ENCODE assay signal across 20 mouse cellular contexts in the genomic region with DNA sequence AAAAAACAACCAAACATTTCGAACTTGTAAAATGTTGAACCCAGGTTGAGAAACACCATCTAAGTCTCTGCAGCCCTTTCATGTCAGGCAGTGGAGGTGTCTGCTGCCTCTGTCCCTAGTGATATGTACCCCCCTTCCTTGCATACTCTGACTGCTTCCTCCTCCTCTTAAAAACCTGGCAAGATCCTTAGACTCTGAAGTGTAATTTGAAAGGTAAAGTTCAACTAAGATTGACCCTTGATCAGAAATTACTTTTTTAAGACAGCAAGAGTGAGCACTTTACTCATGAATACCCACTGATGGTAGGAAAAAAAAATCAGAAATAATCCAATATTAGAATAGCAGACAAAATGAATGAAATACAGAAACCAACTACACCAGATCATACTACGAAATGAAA. TPM values are rescaled to one million over a fixed set of nuclear protein-coding genes. Genes with fewer than 3 reads are reported as not detected.
"Had no signal": no experiment of that assay in that cellular context is flagged by ENCODE, and none has a peak within 500 bp of the region (broad histone marks: within the 10 kb centered on the region; RNA-seq: fewer than 3 reads in every experiment).

No protein-coding gene starts in this region.

- H3K4me2 ChIP-seq: lung, embryonic 14.5 days; midbrain, embryonic 12.5 days; neural tube, embryonic 13.5 days; neural tube, embryonic 15.5 days had no signal

- H3K27me3 ChIP-seq: midbrain, embryonic 12.5 days; neural tube, embryonic 13.5 days; neural tube, embryonic 15.5 days had no signal

- H3K9me3 ChIP-seq: midbrain, embryonic 12.5 days; neural tube, embryonic 15.5 days had no signal

- H3K27ac ChIP-seq: midbrain, embryonic 10.5 days; midbrain, embryonic 12.5 days; neural tube, embryonic 13.5 days; neural tube, embryonic 15.5 days had no signal

- H3K4me3 ChIP-seq: midbrain, embryonic 10.5 days; midbrain, embryonic 12.5 days; myocyte; neural tube, embryonic 13.5 days; neural tube, embryonic 15.5 days had no signal

- H3K36me3 ChIP-seq: midbrain, embryonic 12.5 days; neural tube, embryonic 15.5 days had no signal

- ATAC-seq: midbrain, embryonic 16.5 days had no signal

- DNase-seq: lung, adult 18-20 months; lung, embryonic 14.5 days; lung, postnatal 10 days; lung, postnatal 4 days; midbrain, embryonic 14.5 days; retina, postnatal 1 day; right cerebral cortex, adult 18-20 months; right cerebral cortex, postnatal 25 days; right cerebral cortex, postnatal 4 days; spleen, adult 18-20 months; thymus, adult 18-20 months; thymus, postnatal 14 days; thymus, postnatal 36 days had no signal

- H3K4me1 ChIP-seq: midbrain, embryonic 10.5 days; midbrain, embryonic 12.5 days; neural tube, embryonic 13.5 days; neural tube, embryonic 15.5 days had no signal

- H3K9ac ChIP-seq: lung, embryonic 14.5 days; midbrain, embryonic 12.5 days; neural tube, embryonic 13.5 days; neural tube, embryonic 15.5 days had no signal

RNA-seq across cellular contexts. Expression of a gene that starts 46.4 kb away (rescaled TPM):
- total RNA-seq: megakaryocyte-erythroid progenitor cell, adult 5-6 weeks had no signal
